Mouse (Mus musculus) forebrain, embryonic 15.5 days (tissue): ENCODE data around the gene Gpr155. TPM values are rescaled to one million over a fixed set of nuclear protein-coding genes. Genes with fewer than 3 reads are reported as not detected.

Experiments
- ATAC-seq: fragments of 200-750 bp; cut with Nextera tagmentation; replicated peaks from 2 replicates; pipeline ENCODE4 v1.8.0; 2017; ENCODE audit warnings: mild to moderate bottlenecking, moderate TSS enrichment, moderate library complexity
- H3K27ac ChIP-seq: fragments of 300-500 bp; sonication (generic); replicated peaks from 2 replicates; pipeline ENCODE4 v1.5.1; 2015; ENCODE audit warnings: mild to moderate bottlenecking, inconsistent platforms
- H3K27me3 ChIP-seq: fragments of 300-500 bp; sonication (generic); 2 replicates; pipeline ENCODE4 v1.6.1; 2015; ENCODE audit warnings: inconsistent platforms
- H3K36me3 ChIP-seq: fragments of 300-500 bp; sonication (generic); 2 replicates; pipeline ENCODE4 v1.6.1; 2015; ENCODE audit warnings: mild to moderate bottlenecking, inconsistent platforms
- H3K4me1 ChIP-seq: fragments of 300-500 bp; sonication (generic); 2 replicates; pipeline ENCODE4 v1.6.1; 2015; ENCODE audit warnings: inconsistent platforms
- H3K4me2 ChIP-seq: fragments of 300-500 bp; sonication (generic); replicated peaks from 2 replicates; pipeline ENCODE4 v1.6.1; 2015; ENCODE audit warnings: mild to moderate bottlenecking, inconsistent platforms
- H3K4me3 ChIP-seq: fragments of 300-500 bp; sonication (generic); 2 replicates; pipeline ENCODE4 v1.5.1; 2015; ENCODE audit warnings: mild to moderate bottlenecking, inconsistent platforms
- H3K9ac ChIP-seq: fragments of 300-500 bp; sonication (generic); replicated peaks from 2 replicates; pipeline ENCODE4 v1.6.1; 2015; ENCODE audit warnings: mild to moderate bottlenecking, inconsistent platforms
- H3K9me3 ChIP-seq: fragments of 300-500 bp; sonication (generic); 2 replicates; pipeline ENCODE4 v1.6.1; 2016; ENCODE audit warnings: inconsistent platforms
- WGBS: fragments of 180-500 bp; shearing (Covaris S2); methylation state at CpG from one replicate; pipeline ENCODE4 v1.1.7; 2015; ENCODE audit warnings: mixed read lengths; 5-methylcytosine and 5-hydroxymethylcytosine counted together
- polyA plus RNA-seq: library from polyadenylated mRNA; unstranded; fragments of >200 nt; fragmentation: Nextera tagmentation; extraction: Ambion mirVana; gene quantifications from 2 replicates; pipeline ENCODE4 v1.2.1, GENCODE M21; 2015

The Gpr155 gene
- polyA plus RNA-seq, 1 experiment from 2014 or later, result 11.2 TPM

DNA sequence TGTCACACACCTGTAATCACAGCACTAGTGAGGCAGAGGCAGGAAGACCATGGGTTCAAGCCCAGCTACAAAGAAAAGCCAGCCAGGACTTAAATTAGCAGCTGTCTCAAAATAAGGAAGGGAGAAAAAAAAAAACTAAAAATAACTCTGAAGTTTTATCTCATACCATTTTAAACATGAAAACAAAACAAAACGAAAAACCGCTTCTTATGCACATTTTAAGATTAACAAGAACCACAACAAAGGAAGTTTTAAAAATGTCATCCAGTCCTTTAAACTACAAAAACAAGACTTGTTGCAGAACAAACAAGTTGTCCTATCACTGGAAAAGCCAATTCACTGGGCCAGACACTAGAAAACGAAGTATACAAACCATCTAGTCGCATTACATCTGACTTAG, 1.2 kb downstream of the Gpr155 start:
- H3K27ac ChIP-seq, result no peak overlapping the region
- peak overlapping the region; percentile 94 for H3K4me2 ChIP-seq
- no peaks in the 10 kb centered on the region for H3K36me3 ChIP-seq
- peak overlapping the region; percentile 81 for H3K4me3 ChIP-seq
- no peaks in the 10 kb centered on the region for H3K27me3 ChIP-seq
- ATAC-seq, result no peak
- H3K9ac ChIP-seq, result no peak overlapping the region
- peaks cover 8% of the 10 kb centered on the region for H3K4me1 ChIP-seq
- WGBS, result 85% methylated on average over 4 of the region's 4 CpGs
- no peaks in the 10 kb centered on the region for H3K9me3 ChIP-seq

DNA sequence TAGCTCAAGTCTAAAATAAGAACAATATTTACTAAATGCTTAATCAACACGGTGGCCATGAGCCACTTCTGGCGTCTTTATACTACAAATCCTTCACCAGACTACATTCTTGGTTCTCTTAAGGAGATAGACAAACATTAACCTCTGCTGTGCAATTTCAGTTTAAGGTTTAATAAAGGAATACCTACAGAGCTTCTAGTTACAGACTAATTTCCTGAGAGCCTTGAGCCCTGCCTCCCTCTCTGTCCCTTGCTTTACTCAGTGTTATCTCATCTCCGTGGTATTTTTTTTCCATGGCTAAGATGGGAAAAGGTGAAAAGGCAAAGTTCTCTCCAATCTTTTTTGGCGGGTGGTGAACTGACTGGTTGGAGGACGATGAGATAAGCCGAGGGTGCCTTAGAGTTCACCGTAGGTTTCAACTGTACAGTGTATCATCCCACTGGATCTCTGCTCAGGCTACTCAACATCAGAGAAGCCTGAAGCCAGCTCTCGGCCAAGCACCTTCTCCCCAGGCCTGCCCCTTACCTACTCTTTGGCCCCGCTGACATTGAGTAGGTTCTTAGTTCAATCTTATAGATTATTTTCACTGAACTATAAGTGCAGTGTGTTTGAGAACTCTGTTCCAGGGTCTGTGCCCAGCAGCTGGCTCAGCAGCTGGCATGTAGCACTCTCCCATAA, 5.9 kb downstream of the Gpr155 start:
- no peak overlapping the region for H3K9ac ChIP-seq
- H3K4me1 ChIP-seq, result peaks cover 2% of the 10 kb centered on the region
- H3K9me3 ChIP-seq, result no peaks in the 10 kb centered on the region
- WGBS, result 90% methylated on average over 9 of the region's 9 CpGs
- no peaks in the 10 kb centered on the region for H3K36me3 ChIP-seq
- H3K4me2 ChIP-seq, result no peak overlapping the region
- H3K4me3 ChIP-seq, result no peak overlapping the region
- no peak overlapping the region for H3K27ac ChIP-seq
- H3K27me3 ChIP-seq, result no peaks in the 10 kb centered on the region
- ATAC-seq, result no peak

DNA sequence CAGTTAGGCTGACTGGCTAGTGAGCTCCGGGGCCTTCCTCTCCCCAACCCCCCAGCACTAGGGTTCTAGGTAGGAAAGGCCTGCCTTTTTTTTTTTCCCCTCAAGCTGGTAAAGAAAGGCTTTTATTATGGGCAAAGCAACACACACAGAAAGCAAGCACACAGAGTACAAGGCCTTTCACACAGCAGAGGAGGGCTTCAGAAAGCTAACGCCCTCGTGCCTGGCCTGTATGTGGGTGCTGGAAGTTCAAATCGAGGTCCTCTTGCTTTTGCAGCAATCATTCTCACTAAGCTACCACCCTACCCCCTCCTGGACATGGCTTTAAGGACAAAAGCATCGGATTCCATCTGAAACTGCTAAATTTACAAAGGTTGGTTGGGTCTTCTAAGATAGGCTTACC, 6.7 kb downstream of the Gpr155 start:
- 78% methylated on average over 5 of the region's 5 CpGs for whole genome bisulfite sequencing
- Histone ChIP-seq H3K27me3 (no peaks in the 10 kb centered on the region), H3K4me2 (no peak overlapping the region), H3K36me3 (no peaks in the 10 kb centered on the region), H3K4me1 (no peaks in the 10 kb centered on the region), H3K27ac (no peak overlapping the region), H3K4me3 (no peak overlapping the region), H3K9me3 (no peaks in the 10 kb centered on the region), H3K9ac (no peak overlapping the region)
- no peak for ATAC-seq

DNA sequence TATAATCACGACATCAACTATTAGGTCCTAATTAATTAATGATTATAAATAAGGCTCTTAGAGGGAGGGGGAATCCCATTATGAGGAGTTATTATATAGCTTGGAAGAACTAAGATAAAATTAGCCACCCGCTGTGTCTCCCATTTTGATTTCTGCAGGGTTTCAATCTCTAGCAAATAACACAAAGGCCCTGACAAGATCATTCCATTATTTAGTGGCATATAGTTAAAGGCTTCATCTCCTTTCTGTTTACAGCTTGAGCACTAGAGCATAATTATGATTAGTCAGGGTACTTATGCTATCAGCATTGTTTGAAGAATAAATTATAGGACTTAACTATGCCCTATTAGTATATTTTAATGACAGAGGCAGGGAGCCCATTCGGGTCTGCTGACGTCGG, 8.0 kb downstream of the Gpr155 start:
- no peaks in the 10 kb centered on the region for H3K9me3 ChIP-seq
- 68% methylated on average over 5 of the region's 5 CpGs for WGBS
- no peak overlapping the region for H3K4me2 ChIP-seq
- no peak for ATAC-seq
- H3K36me3 ChIP-seq, result no peaks in the 10 kb centered on the region
- no peaks in the 10 kb centered on the region for H3K4me1 ChIP-seq
- H3K9ac ChIP-seq, result no peak overlapping the region
- no peak overlapping the region for H3K4me3 ChIP-seq
- H3K27me3 ChIP-seq, result no peaks in the 10 kb centered on the region
- H3K27ac ChIP-seq, result no peak overlapping the region

DNA sequence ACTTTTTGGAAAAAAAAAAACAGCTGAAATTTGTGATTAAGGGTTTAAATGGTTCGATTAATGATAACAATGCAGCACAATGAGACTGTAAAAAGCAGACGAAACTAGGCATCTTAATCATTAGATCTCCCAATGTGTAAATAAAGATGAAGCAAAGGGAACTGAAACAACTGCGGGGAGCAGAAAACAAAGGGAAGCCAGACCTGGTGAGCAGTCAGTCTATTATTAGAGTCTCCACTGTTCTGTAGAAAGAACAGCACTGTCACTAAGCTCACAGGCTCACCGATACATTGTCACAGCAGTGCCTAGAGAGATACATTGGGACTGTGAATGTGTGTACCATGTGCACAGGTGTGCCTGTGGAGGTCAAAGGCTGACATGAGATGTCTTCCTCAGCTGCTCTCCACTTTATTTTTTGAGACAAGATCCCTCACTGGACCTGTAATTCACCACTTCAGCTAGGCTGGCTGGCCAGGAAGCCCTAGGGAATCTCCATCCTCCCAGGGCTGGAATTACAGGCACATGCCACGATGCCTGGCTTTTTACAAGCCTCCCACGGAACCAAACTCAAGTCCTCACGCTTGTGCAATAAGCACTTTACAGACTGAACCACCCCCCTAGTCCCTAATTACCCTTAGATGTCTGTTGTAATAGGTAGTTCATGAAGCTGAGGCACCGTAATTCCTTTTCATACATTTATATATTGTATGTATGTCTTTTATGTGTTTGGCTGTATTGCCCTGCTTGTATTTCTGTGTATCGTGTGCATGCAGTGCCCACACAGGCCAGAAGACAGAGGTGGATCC, 14.6 kb downstream of the Gpr155 start:
- no peak for ATAC-seq
- no peaks in the 10 kb centered on the region for H3K27me3 ChIP-seq
- no peak overlapping the region for H3K4me3 ChIP-seq
- H3K9me3 ChIP-seq, result no peaks in the 10 kb centered on the region
- H3K27ac ChIP-seq, result no peak overlapping the region
- H3K36me3 ChIP-seq, result no peaks in the 10 kb centered on the region
- WGBS, result 70% methylated on average over 9 of the region's 9 CpGs
- no peak overlapping the region for H3K9ac ChIP-seq
- H3K4me2 ChIP-seq, result no peak overlapping the region
- H3K4me1 ChIP-seq, result no peaks in the 10 kb centered on the region

DNA sequence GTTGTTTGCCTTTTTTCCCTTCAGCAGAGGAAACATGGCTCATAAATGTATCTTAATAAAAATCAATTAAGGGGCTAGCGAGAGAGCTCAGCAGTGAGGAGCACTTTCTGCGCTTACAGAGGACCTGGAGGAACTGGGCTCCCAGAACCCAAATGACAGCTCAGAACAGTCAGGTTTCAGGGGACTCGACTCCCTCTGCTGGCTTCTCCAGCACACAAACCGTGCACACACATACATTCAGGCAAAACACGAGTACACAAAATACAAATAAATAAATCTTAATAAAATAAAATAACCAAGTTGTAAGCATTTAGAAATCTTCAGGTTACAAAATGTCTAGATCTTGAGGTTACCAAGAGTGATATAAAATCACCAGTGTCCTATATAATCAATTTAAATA, 22.9 kb downstream of the Gpr155 start:
- no peak overlapping the region for H3K27ac ChIP-seq

GRCm38 (mm10) chr2:73360536-73360935, 25.8 kb downstream of the Gpr155 start:
- Histone ChIP-seq H3K4me2 (no peak overlapping the region), H3K9me3 (no peaks in the 10 kb centered on the region), H3K27ac (no peak overlapping the region), H3K27me3 (no peaks in the 10 kb centered on the region), H3K4me3 (no peak overlapping the region), H3K36me3 (peaks cover 8% of the 10 kb centered on the region; the same call in 1 of the 2 replicates), H3K4me1 (no peaks in the 10 kb centered on the region), H3K9ac (no peak overlapping the region)
- ATAC-seq, result no peak
- 91% methylated on average over 2 of the region's 2 CpGs for WGBS

More for the DNA sequence above, 22.9 kb downstream of the Gpr155 start:
- ATAC-seq, result no peak
- Histone ChIP-seq H3K9me3 (no peaks in the 10 kb centered on the region), H3K4me3 (no peak overlapping the region), H3K36me3 (0 out of 2 replicates have a peak, but pooled peaks cover 3% of the 10 kb centered on the region), H3K4me2 (no peak overlapping the region), H3K4me1 (no peaks in the 10 kb centered on the region), H3K9ac (no peak overlapping the region), H3K27me3 (no peaks in the 10 kb centered on the region)
- WGBS, result 83% methylated on average over 5 of the region's 5 CpGs

GRCm38 (mm10) chr2:73359941-73360340, 26.4 kb downstream of the Gpr155 start:
- H3K27me3 ChIP-seq, result no peaks in the 10 kb centered on the region
- H3K36me3 ChIP-seq, result peaks cover 8% of the 10 kb centered on the region; the same call in 1 of the 2 replicates
- H3K4me2 ChIP-seq, result no peak overlapping the region
- H3K4me3 ChIP-seq, result no peak overlapping the region
- ATAC-seq, result no peak
- H3K9ac ChIP-seq, result no peak overlapping the region
- no peaks in the 10 kb centered on the region for H3K4me1 ChIP-seq
- 91% methylated on average over 5 of the region's 5 CpGs for WGBS
- H3K27ac ChIP-seq, result no peak overlapping the region
- H3K9me3 ChIP-seq, result no peaks in the 10 kb centered on the region

DNA sequence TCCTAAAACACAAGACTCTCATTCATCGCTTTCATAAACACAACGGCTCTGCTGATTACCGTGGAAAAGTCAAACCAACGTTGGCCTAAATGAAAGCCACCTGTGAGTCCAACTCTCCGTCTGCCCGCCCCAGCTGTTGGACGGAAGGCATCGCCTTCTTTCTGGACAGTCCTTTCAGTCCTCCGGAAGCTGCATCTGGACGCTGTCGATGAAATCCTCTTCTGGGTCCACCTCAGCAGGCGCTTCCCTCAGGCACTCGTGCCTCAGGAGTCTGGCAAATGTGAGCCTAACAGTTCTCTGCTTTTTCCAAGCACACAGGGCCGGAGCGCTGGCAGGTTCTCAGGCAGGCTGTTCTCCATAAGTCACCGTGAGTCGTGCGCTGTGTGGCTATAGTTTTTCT, 29.4 kb downstream of the Gpr155 start:
- WGBS, result 83% methylated on average over 18 of the region's 18 CpGs
- no peaks in the 10 kb centered on the region for H3K27me3 ChIP-seq
- H3K9ac ChIP-seq, result no peak overlapping the region
- no peak for ATAC-seq
- no peak overlapping the region for H3K27ac ChIP-seq
- peaks cover 8% of the 10 kb centered on the region for H3K4me1 ChIP-seq
- no peaks in the 10 kb centered on the region for H3K9me3 ChIP-seq
- H3K4me2 ChIP-seq, result no peak overlapping the region
- no peak overlapping the region for H3K4me3 ChIP-seq
- peaks cover 5% of the 10 kb centered on the region; the same call in 1 of the 2 replicates for H3K36me3 ChIP-seq

DNA sequence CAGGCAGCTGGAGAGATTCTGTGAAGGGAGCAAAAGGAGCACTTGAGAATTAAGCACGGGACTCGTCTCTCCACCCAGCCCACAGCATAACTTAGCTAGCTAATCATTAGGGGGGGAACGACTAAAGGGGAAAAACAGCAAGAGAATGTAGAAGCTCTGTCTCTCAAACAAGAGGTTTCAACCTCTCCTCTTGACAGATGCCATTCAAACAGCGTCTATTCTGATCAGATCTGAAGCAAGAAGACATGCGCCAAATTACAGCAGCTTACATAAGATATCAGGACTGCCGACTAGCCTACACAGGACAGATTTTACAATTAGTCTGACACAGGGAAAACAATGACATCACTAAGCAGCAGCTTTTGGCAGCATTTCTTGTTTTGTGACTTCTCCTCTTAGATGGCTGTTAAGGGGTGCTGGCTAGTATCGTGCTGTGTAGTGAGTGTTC, 34.4 kb downstream of the Gpr155 start:
- H3K4me3 ChIP-seq, result peak overlapping the region; percentile 1; the same call in 1 of the 2 replicates
- no peaks in the 10 kb centered on the region for H3K9me3 ChIP-seq
- peak; percentile 86 for ATAC-seq
- H3K4me1 ChIP-seq, result peaks cover 28% of the 10 kb centered on the region
- no peaks in the 10 kb centered on the region for H3K27me3 ChIP-seq
- H3K27ac ChIP-seq, result peak overlapping the region; percentile 80
- 9% methylated on average over 7 of the region's 7 CpGs for WGBS
- peak overlapping the region; percentile 36 for H3K4me2 ChIP-seq
- H3K9ac ChIP-seq, result no peak overlapping the region
- H3K36me3 ChIP-seq, result peaks cover 3% of the 10 kb centered on the region; the same call in 1 of the 2 replicates

DNA sequence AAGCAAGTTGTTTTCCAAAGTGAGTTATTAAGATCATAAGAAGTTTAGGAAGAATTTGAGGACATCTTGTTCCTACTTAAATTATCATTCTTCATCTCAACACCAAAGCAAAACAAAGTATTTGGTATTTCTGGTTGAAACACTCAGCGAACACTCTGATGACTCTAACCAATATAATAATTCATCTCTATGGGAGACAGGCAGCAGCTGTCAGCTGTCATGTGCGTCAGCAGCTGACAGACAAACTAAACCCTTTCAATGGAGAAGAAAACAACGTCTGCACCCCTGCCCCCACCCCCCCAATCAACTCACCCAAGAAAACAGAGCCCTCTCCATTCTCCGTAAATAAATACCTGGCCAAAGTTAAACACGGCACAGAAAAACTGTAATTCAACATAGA, 34.9 kb downstream of the Gpr155 start:
- ATAC-seq, result peak; percentile 51
- Histone ChIP-seq H3K9me3 (no peaks in the 10 kb centered on the region), H3K36me3 (peaks cover 2% of the 10 kb centered on the region; the same call in 1 of the 2 replicates), H3K4me2 (peak overlapping the region; percentile 36; the same call in 1 of the 2 replicates), H3K9ac (no peak overlapping the region), H3K4me3 (peak overlapping the region; percentile 1; the same call in 1 of the 2 replicates), H3K4me1 (peaks cover 32% of the 10 kb centered on the region), H3K27me3 (no peaks in the 10 kb centered on the region), H3K27ac (peak overlapping the region; percentile 80)
- 29% methylated on average over 5 of the region's 5 CpGs for WGBS

GRCm38 (mm10) chr2:73348221-73348620, 38.2 kb downstream of the Gpr155 start:
- WGBS, result 86% methylated on average over 6 of the region's 6 CpGs
- Histone ChIP-seq H3K27ac (no peak overlapping the region), H3K36me3 (no peaks in the 10 kb centered on the region), H3K9ac (no peak overlapping the region), H3K4me3 (no peak overlapping the region), H3K27me3 (no peaks in the 10 kb centered on the region), H3K4me2 (no peak overlapping the region), H3K4me1 (peaks cover 35% of the 10 kb centered on the region), H3K9me3 (no peaks in the 10 kb centered on the region)
- ATAC-seq, result no peak
